Mouse (Mus musculus) splenic B cell, adult 2 months (primary cell): ENCODE data around the gene Fxyd1.

ENCODE experiments used
- DNase-seq: peaks from one replicate; pipeline ENCODE4 v3.0.0-alpha.2; 2011; ENCODE audit warnings: low read depth, low spot score
- H3K27me3 ChIP-seq: 2 replicates; pipeline ENCODE4 v1.6.1; 2012; ENCODE audit warnings: mild to moderate bottlenecking, low read length, moderate library complexity, mixed read lengths; ENCODE audit not compliant: control insufficient read depth, poor library complexity, insufficient read depth, severe bottlenecking
- H3K36me3 ChIP-seq: 2 replicates; pipeline ENCODE4 v1.6.1; 2012; ENCODE audit warnings: mild to moderate bottlenecking, low read length, moderate library complexity, mixed read lengths; ENCODE audit not compliant: control insufficient read depth, poor library complexity, insufficient read depth, severe bottlenecking

The Fxyd1 gene

DNA sequence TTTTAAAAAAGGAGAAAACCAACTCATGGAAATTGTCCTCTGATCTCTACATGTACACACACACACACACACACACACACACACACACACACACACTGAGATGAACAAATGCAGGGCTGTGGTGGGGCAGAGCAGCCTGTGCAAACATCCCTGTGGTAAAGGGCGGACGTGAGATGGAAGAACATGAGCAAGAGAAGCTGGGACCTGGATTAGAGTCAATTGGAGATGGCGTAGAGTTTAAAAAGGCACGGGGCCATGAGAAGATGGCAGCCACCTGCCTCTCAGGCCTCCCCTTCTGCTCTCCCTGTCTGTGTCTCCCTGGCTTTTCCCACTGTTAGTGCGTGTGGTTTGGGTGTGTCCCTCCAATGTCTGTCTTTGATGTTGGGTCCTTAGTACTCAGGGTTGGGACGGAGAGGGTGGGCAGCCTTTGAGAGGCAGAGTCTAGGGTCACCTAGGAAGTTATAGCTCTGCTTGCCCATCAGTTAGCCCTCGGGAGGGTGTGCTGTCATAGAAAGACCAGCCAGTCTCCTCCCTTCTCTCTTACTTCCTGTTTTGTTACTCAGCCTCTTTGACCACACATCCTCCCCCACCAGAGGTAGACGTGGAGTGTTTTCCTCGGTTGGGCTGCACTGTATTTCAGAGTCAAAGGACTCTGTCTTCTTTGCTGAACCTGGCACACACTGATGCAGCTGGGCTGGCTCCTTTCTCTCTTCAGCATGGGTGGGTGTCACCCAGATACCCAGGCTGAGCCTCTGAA, 23.4 kb downstream of the Fxyd1 start:
- Histone ChIP-seq H3K36me3 (no peaks in the 10 kb centered on the region; the same call in 1 of the 2 replicates), H3K27me3 (no peaks in the 10 kb centered on the region)
- peak; percentile 72 for DNase-seq

DNA sequence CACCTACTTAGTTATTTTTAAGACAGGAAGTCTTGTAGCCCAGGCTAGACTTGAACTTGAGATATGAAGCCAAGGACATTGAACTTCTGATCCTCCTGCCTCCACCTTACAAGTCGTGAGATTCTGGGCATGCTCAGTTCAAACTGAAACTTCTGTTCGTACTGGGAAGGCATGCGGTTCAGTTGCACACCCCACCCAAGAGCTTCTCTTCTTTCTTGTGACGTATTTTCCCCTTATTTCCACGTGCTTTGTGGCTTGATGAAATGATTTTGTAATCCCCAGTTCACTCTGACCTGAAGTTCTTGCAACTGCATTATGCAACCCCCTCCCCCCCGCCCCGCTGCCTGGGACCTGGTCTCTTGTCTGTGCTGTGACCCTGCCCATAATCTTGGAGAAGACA, 25.3 kb downstream of the Fxyd1 start:
- DNase-seq, result no peak
- H3K27me3 ChIP-seq, result no peaks in the 10 kb centered on the region

DNA sequence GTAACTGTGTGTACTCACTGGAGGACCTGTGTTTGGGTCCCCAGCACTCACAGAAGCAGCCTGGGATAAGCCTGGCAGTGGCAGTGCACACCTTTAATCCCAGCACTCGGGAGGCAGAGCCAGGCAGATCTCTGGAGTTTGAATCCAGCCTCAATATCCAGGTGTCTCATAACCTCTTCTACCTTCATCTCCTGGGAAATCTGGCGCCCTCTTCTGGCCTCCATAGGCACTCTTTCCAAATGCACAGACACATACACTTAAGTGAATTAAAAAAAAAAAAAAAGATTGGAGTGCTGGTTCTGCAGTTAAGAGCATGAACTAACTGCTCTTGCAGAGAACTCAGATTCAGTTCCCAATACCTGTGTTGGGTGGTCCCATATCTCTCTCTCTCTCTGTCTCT, 26.3 kb downstream of the Fxyd1 start:
- Histone ChIP-seq H3K27me3 (no peaks in the 10 kb centered on the region), H3K36me3 (no peaks in the 10 kb centered on the region; the same call in 1 of the 2 replicates)
- no peak for DNase-seq

More for the DNA sequence above, 25.3 kb downstream of the Fxyd1 start:
- H3K36me3 ChIP-seq, result no peaks in the 10 kb centered on the region; the same call in 1 of the 2 replicates

DNA sequence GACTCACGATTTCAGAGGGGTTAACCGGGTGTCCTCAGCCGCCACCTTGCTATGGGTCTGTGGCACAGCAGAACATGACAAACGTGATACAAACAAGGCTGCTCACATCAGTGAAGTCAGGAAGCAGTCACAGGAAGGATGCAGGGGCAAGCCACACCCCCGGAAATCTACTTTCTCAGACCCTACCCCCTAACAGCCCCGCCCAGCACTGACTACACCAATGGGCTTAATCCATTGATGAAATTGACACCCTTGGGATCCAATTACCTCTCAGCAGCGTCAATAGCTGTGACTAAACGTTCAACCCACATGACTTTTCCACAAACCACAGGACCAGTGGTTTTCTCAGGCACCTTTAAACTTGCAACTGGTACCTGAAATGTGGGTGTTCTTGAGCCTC, 28.4 kb downstream of the Fxyd1 start:
- no peak for DNase-seq
- Histone ChIP-seq H3K36me3 (no peaks in the 10 kb centered on the region), H3K27me3 (no peaks in the 10 kb centered on the region)

DNA sequence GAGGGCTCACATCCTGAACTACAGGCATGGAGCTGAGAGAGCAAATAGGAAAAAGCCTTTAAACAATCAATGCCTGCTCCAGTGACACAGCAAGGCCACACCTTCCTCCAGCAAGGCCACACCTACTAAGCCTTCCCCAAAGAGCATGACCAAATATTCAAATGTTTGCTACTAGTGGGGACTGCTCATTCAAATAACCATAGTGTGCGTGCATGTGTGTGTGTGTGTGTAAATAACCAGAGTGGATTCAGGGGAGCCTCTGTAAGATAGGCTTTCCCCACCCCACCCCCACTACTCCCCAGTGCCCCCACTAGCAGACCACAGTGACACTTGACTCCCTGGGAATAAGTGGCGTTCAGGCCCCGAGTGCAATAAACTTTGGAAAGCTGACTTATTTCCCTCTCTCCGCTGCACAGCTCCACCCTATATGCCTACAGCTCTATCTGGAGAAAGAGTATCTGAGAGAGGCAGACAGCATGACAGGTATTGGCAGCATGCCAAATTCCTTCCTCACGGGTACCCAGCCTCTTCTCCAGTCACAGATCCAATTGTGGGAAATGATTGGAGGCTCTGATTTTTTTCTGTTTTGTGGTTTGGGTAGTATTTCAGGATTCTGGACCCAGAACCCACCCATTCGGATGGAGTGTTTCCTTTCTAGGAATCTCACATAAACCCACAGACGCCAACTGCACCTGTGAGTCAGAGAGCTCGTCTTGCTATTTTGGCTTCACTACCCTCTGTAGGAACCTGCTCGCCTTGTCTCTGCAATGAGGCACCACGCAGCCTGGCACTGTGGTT, 39.7 kb downstream of the Fxyd1 start:
- H3K27me3 ChIP-seq, result no peaks in the 10 kb centered on the region; the same call in 1 of the 2 replicates
- H3K36me3 ChIP-seq, result no peaks in the 10 kb centered on the region
- DNase-seq, result peak; percentile 73

DNA sequence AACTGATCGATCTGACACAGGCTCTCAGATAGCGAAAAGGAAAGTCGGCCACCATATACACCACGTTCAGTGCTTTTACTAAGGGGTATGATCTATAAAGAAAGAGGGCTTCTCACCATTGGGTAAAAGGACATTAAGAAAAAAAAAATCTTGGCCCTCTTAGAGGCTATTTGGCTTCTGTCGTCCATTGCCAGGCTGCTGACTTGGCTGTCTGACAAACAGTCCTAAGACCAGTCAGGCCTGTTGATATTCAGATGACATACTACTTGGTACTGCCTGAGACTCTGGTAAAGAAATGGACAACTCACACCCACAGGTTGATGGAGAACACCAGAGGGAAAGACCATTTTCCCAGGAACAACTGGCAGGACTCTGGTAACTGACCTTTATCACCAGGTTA, 44.0 kb downstream of the Fxyd1 start:
- Histone ChIP-seq H3K27me3 (no peaks in the 10 kb centered on the region; the same call in 1 of the 2 replicates), H3K36me3 (no peaks in the 10 kb centered on the region)
- DNase-seq, result no peak

DNA sequence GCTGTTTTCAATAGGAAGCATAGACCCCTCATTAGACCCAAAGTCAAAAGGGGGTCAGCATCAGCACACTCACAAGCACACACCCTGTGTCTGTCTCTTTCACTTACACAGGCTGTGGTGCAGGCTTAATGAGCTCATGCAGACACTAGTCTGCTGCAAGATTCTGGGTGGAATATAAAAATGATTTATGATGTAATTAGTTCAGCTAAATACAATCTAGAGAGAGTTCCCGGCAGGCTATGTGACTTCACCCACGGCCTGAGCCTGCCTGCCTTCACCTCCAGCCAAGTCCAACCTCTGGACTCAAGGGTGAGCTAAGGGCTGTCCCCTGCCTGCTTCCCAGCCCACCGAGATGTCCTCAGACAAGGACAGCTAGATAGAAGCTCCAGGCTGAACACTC, 48.1 kb downstream of the Fxyd1 start:
- H3K27me3 ChIP-seq, result no peaks in the 10 kb centered on the region
- no peak for DNase-seq
- H3K36me3 ChIP-seq, result no peaks in the 10 kb centered on the region

DNA sequence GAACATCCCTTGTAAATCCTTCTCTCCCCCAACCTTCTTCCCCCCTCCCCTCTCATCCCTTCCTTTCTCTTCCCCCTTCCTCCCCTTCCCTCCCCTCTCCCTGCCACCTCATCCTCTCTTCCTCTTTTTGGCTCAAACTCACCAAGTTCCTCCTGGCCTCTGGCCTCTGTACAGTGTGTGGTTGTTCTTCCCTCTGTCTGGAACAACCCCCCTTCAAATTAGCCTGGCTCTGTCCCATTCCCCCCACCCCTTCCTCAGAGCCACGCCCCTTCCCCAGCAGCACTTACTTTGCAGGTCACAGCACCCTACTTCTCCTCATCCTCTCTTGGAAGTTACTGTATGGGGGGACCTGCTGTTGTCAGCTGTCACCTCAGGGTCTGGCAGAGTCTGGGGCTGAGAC, 48.8 kb downstream of the Fxyd1 start:
- H3K27me3 ChIP-seq, result no peaks in the 10 kb centered on the region
- no peaks in the 10 kb centered on the region for H3K36me3 ChIP-seq
- no peak for DNase-seq

DNA sequence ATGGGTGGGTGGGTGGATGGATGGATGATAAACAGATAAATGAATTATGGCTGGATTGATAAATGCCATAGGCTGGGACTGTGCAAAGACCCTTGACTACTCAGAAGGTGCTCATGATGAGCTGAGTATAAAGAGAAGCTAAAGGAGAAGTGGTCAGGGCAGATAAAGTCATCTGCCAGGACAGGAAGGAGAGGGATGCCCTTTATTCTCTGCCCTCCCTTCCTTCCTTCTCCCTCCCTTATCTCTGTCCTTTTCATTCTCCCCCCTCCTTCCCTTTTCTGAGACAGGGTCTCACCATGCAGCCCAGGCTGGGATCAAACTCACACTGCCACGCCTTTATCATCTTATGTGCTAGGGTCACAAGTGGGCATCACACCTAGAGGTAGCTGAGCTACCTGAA, 49.2 kb downstream of the Fxyd1 start:
- H3K27me3 ChIP-seq, result no peaks in the 10 kb centered on the region
- DNase-seq, result no peak
- H3K36me3 ChIP-seq, result no peaks in the 10 kb centered on the region

DNA sequence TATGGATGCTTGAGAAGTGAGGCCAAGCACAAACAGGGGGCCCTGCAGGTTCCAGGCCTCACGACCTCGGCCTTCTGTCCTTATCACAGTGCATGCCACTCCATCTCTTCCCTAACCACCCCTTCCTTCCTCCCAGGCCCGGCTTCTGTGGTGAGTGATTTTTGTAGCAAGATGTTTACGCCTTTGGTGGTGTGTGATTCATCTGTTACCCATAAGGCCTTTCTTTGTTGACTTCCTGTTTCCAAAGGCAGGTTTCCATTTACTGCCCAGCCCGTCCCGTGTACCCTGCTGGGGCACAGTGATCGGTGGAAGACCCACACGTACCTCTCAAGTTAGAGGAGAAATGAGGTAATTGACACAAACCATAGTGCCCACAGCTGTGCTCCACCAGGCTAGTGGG, 54.3 kb downstream of the Fxyd1 start:
- Histone ChIP-seq H3K27me3 (no peaks in the 10 kb centered on the region), H3K36me3 (no peaks in the 10 kb centered on the region)
- DNase-seq, result peak; percentile 73
